Mouse (Mus musculus): ENCODE results near the gene Tmem163. TPM values are rescaled to one million over a fixed set of nuclear protein-coding genes. Genes with fewer than 3 reads are reported as not detected.
A peak's percentile ranks its signal among the peaks of the same experiment; 100 is the strongest.

The Tmem163 gene
- polyA plus RNA-seq, 1 experiment from 2014 or later, result 0.21 TPM

DNA sequence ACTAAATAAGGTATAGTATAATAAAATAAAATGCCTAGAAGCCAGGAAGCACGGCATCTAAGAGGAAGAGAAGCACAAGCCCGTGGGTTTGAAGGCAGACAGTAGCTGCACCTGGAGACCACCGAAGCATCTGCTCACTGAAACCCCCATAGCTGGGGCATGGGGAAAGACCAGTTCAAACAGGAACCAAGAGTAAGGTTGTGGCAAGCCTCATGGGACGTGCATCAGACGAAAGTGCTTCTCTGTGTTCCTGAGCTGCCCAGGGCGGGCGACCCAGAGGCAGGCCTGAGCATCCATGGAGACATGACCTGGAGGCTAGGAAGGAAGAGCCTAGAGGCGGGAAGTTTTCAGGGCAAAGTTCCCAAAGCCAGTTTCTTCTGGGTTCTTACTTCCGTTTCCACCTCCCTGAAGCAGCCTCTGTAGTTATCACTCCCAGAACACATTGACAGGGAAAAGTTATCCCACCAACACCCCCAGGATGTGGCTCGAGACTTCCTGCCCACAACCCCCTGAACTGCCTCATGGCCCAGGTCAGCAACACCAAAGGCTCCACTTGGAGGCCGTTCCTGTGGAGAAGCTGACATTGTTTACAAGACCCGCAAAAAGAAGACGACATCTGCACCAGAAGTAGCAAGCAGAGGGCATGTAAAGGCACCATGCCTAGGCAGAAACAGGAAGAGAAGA lies 16.8 kb downstream of the Tmem163 start:
- Histone ChIP-seq H3K9ac (ENCODE audit: low read depth, low read length) (no peak overlapping the region), H3K9me3 (replicated peaks; ENCODE audit: control insufficient read depth, low read length) (no peaks in the 10 kb centered on the region), H3K4me1 (ENCODE audit: control insufficient read depth, low read depth, low read length) (no peaks in the 10 kb centered on the region), H3K27me3 (ENCODE audit: control insufficient read depth, insufficient read depth, low read depth, low read length) (no peaks in the 10 kb centered on the region), H3K4me3 (ENCODE audit: low read depth, low read length) (no peak overlapping the region), H3K4me2 (ENCODE audit: low read depth, low read length) (no peak overlapping the region), H3K27ac (ENCODE audit: low read length) (no peak overlapping the region), H3K36me3 (ENCODE audit: control insufficient read depth, insufficient read depth) (no peaks in the 10 kb centered on the region)
- no peak for ATAC-seq (ENCODE audit: low read depth)
- 18% methylated on average over 13 of the region's 13 CpGs for WGBS (ENCODE audit: insufficient replicate concordance)

DNA sequence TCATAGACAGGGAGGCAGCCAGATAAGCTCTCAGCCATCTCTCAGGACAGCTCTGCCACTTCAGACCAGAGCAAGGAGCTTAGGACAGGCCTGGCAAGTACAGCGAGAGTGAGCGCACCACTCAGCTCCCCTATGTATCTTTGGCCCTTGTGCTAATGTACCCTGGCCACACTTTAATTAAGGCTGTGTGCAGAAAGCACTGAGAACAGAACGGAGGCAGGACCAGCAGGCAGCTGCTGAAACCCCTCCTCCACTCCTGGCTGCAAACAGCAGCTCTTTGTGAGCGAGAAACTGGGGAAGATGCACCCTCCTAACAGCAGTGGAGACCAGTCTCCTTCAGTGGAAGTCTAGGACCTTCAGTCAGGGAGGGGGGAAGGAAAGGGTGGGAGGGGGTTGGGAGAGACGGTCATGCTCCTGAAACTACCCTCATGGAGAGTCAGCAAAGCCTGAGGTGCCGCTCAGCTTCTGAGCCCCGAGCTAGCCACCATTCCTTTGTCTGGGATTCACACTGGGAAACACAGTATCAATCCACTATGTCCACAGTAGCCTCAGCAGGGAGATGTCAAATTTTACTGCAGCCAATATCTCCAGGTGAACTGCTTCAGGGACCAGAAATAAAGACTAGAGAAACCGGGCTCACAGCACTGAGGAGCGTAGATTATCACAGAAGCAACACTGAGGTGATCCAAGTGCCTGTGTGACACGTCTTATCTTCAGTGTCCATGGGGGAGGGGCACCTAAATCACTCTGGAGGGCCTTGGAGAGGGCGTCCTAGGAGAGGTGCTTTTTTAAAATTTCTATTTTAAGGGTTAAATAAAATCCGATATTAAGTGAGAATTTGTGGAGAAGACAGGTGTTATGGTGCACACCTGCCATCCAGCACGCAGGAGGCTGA lies 18.0 kb downstream of the Tmem163 start:
- H3K9ac ChIP-seq (ENCODE audit: low read depth, low read length), result no peak overlapping the region
- H3K4me2 ChIP-seq (ENCODE audit: low read depth, low read length), result no peak overlapping the region
- H3K36me3 ChIP-seq (ENCODE audit: control insufficient read depth, insufficient read depth), result no peaks in the 10 kb centered on the region
- H3K27me3 ChIP-seq (ENCODE audit: control insufficient read depth, insufficient read depth, low read depth, low read length), result no peaks in the 10 kb centered on the region
- WGBS (ENCODE audit: insufficient replicate concordance), result 36% methylated on average over 13 of the region's 13 CpGs
- H3K9me3 ChIP-seq (replicated peaks; ENCODE audit: control insufficient read depth, low read length), result no peaks in the 10 kb centered on the region
- no peaks in the 10 kb centered on the region for H3K4me1 ChIP-seq (ENCODE audit: control insufficient read depth, low read depth, low read length)
- no peak for ATAC-seq (ENCODE audit: low read depth)
- no peak overlapping the region for H3K4me3 ChIP-seq (ENCODE audit: low read depth, low read length)
- H3K27ac ChIP-seq (ENCODE audit: low read length), result no peak overlapping the region

DNA sequence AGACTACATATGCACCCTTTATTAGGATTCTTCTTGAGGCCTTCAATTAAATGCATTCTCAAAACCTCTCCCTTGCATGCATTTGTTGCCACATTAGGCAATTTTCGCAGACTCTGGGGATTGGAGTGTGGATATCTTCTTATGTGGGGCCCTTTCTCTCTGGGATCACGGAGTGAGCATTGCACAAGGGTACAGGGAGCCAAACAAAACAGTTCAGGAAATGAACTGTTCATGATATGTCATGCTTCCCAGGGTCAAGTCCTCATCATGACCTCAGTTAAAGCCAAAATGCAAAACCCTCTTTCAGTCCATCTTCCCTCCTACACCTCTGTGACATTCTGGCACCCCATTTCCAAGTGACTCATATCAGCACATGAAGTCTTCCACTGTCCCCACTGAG lies 27.8 kb downstream of the Tmem163 start:
- Histone ChIP-seq H3K4me2 (ENCODE audit: low read depth, low read length) (no peak overlapping the region), H3K27ac (ENCODE audit: low read length) (no peak overlapping the region), H3K9ac (ENCODE audit: low read depth, low read length) (no peak overlapping the region), H3K4me1 (ENCODE audit: control insufficient read depth, low read depth, low read length) (no peaks in the 10 kb centered on the region), H3K27me3 (ENCODE audit: control insufficient read depth, insufficient read depth, low read depth, low read length) (no peaks in the 10 kb centered on the region), H3K36me3 (ENCODE audit: control insufficient read depth, insufficient read depth) (no peaks in the 10 kb centered on the region), H3K4me3 (ENCODE audit: low read depth, low read length) (no peak overlapping the region), H3K9me3 (replicated peaks; ENCODE audit: control insufficient read depth, low read length) (no peaks in the 10 kb centered on the region)
- ATAC-seq (ENCODE audit: low read depth), result no peak
- WGBS (ENCODE audit: insufficient replicate concordance), result 36% methylated on average over 2 of the region's 2 CpGs

DNA sequence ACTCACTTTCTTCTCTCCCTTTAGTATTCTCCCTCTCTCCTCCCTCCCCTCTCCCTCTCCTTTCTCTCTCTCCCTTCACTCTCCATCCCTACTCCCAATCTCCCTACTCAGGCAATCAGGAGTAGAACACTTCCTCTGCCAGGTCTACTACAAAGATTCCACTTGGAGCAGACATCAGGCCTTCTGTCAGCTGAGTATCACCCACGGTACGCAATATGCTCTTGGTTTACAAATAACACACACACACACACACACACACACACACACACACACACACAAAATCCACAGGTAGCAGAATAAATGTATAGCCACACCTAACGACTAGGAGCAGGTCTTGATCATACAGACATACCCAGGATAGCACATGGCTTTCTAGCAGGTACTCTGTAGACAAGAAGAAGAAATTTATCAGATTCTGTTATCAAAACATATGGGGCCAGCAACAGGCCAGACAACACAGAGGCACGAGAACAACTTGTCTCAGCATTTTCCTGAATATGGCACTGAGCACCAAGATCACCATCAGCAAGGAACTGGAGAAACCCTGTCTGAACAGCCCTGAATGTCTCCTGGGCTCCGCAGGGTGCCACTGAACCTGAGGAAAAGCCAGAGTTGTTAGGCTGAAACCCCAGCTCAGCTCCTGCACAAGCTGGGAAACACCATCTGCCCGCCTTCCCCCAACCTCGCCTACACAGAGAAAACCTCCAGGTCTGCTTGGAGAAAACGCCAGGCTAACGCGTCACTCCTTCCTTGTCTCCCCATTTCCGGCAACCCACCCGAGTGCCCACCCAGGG lies 36.2 kb downstream of the Tmem163 start:
- no peak for ATAC-seq (ENCODE audit: low read depth)
- H3K9me3 ChIP-seq (replicated peaks; ENCODE audit: control insufficient read depth, low read length), result no peaks in the 10 kb centered on the region
- H3K36me3 ChIP-seq (ENCODE audit: control insufficient read depth, insufficient read depth), result no peaks in the 10 kb centered on the region
- H3K4me1 ChIP-seq (ENCODE audit: control insufficient read depth, low read depth, low read length), result no peaks in the 10 kb centered on the region
- no peaks in the 10 kb centered on the region for H3K27me3 ChIP-seq (ENCODE audit: control insufficient read depth, insufficient read depth, low read depth, low read length)
- H3K4me2 ChIP-seq (ENCODE audit: low read depth, low read length), result no peak overlapping the region
- no peak overlapping the region for H3K9ac ChIP-seq (ENCODE audit: low read depth, low read length)
- no peak overlapping the region for H3K4me3 ChIP-seq (ENCODE audit: low read depth, low read length)
- H3K27ac ChIP-seq (ENCODE audit: low read length), result no peak overlapping the region
- WGBS (ENCODE audit: insufficient replicate concordance), result 75% methylated on average over 12 of the region's 12 CpGs

- Histone ChIP-seq H3K36me3 (ENCODE audit: control insufficient read depth, insufficient read depth) (no peaks in the 10 kb centered on the region), H3K27me3 (ENCODE audit: control insufficient read depth, insufficient read depth, low read depth, low read length) (no peaks in the 10 kb centered on the region), H3K4me1 (ENCODE audit: control insufficient read depth, low read depth, low read length) (no peaks in the 10 kb centered on the region), H3K4me2 (ENCODE audit: low read depth, low read length) (no peak overlapping the region), H3K9me3 (replicated peaks; ENCODE audit: control insufficient read depth, low read length) (no peaks in the 10 kb centered on the region), H3K4me3 (ENCODE audit: low read depth, low read length) (no peak overlapping the region), H3K9ac (ENCODE audit: low read depth, low read length) (no peak overlapping the region), H3K27ac (ENCODE audit: low read length) (no peak overlapping the region)
- WGBS (ENCODE audit: insufficient replicate concordance), result 12% methylated on average over 2 of the region's 2 CpGs
- no peak for ATAC-seq (ENCODE audit: low read depth)
Measured at GRCm38 (mm10) chr1:127637917-127638316, 41.4 kb downstream of the Tmem163 start.

DNA sequence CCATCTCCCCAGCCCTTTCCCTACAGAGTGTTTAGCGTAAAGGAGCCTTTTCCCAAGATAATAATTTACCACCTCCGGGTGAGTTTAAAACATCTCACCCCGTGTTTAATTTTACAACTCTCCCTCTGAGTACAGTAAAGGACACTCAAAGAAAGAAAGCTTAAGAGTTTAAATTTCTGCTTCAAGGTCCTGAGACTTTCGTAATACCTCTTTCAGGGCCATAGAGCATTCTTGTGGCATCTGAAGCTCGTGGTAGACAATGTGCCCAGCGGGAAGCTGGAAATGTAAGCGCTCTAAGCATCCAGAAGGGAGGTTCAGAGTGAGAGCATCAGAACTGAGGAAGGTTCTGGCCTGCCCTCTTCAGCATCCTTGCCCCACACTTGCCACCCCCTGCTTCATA lies 52.2 kb downstream of the Tmem163 start:
- H3K36me3 ChIP-seq (ENCODE audit: control insufficient read depth, insufficient read depth), result no peaks in the 10 kb centered on the region
- H3K27ac ChIP-seq (ENCODE audit: low read length), result no peak overlapping the region
- no peaks in the 10 kb centered on the region for H3K27me3 ChIP-seq (ENCODE audit: control insufficient read depth, insufficient read depth, low read depth, low read length)
- H3K9me3 ChIP-seq (replicated peaks; ENCODE audit: control insufficient read depth, low read length), result no peaks in the 10 kb centered on the region
- no peak for ATAC-seq (ENCODE audit: low read depth)
- WGBS (ENCODE audit: insufficient replicate concordance), result 58% methylated on average over 7 of the region's 7 CpGs
- no peak overlapping the region for H3K4me3 ChIP-seq (ENCODE audit: low read depth, low read length)
- H3K4me2 ChIP-seq (ENCODE audit: low read depth, low read length), result no peak overlapping the region
- H3K9ac ChIP-seq (ENCODE audit: low read depth, low read length), result no peak overlapping the region
- H3K4me1 ChIP-seq (ENCODE audit: control insufficient read depth, low read depth, low read length), result no peaks in the 10 kb centered on the region

- H3K27me3 ChIP-seq (ENCODE audit: control insufficient read depth, insufficient read depth, low read depth, low read length), result no peaks in the 10 kb centered on the region
- no peak overlapping the region for H3K27ac ChIP-seq (ENCODE audit: low read length)
- no peaks in the 10 kb centered on the region for H3K9me3 ChIP-seq (replicated peaks; ENCODE audit: control insufficient read depth, low read length)
- WGBS (ENCODE audit: insufficient replicate concordance), result 32% methylated on average over 5 of the region's 5 CpGs
- H3K4me1 ChIP-seq (ENCODE audit: control insufficient read depth, low read depth, low read length), result no peaks in the 10 kb centered on the region
- ATAC-seq (ENCODE audit: low read depth), result peak; percentile 27; the same call in 1 of the 2 replicates
- no peak overlapping the region for H3K9ac ChIP-seq (ENCODE audit: low read depth, low read length)
- H3K4me2 ChIP-seq (ENCODE audit: low read depth, low read length), result no peak overlapping the region
- no peaks in the 10 kb centered on the region for H3K36me3 ChIP-seq (ENCODE audit: control insufficient read depth, insufficient read depth)
- H3K4me3 ChIP-seq (ENCODE audit: low read depth, low read length), result no peak overlapping the region
Measured at GRCm38 (mm10) chr1:127625577-127626362, 53.6 kb downstream of the Tmem163 start.

GRCm38 (mm10) chr1:127622349-127622748 lies 57.0 kb downstream of the Tmem163 start:
- 73% methylated on average over 5 of the region's 5 CpGs for WGBS (ENCODE audit: insufficient replicate concordance)
- ATAC-seq (ENCODE audit: low read depth), result no peak

More at GRCm38 (mm10) chr1:127622349-127622748, 57.0 kb downstream of the Tmem163 start:
- Histone ChIP-seq H3K4me2 (ENCODE audit: low read depth, low read length) (no peak overlapping the region), H3K4me3 (ENCODE audit: low read depth, low read length) (no peak overlapping the region), H3K36me3 (ENCODE audit: control insufficient read depth, insufficient read depth) (no peaks in the 10 kb centered on the region), H3K9me3 (replicated peaks; ENCODE audit: control insufficient read depth, low read length) (no peaks in the 10 kb centered on the region), H3K4me1 (ENCODE audit: control insufficient read depth, low read depth, low read length) (no peaks in the 10 kb centered on the region), H3K27me3 (ENCODE audit: control insufficient read depth, insufficient read depth, low read depth, low read length) (no peaks in the 10 kb centered on the region), H3K27ac (ENCODE audit: low read length) (no peak overlapping the region), H3K9ac (ENCODE audit: low read depth, low read length) (no peak overlapping the region)

Data from liver, embryonic 16.5 days (tissue).